Mouse (Mus musculus) bone marrow, adult 2 months (tissue): Measurements from ENCODE around the gene Abhd6.

Experiments used
- CTCF ChIP-seq: fragments of 200-500 bp; IDR thresholded peaks from 2 replicates; pipeline ENCODE4 v1.5.1; 2011; ENCODE audit warnings: low read length, control low read depth; ENCODE audit not compliant: control insufficient read depth, insufficient read depth
- POLR2A ChIP-seq: fragments of 200-500 bp; IDR thresholded peaks from 2 replicates; pipeline ENCODE4 v1.6.1; 2011; ENCODE audit warnings: low read depth, mild to moderate bottlenecking, control low read depth, low read length, borderline replicate concordance; ENCODE audit not compliant: control insufficient read depth

GRCm38 (mm10) chr14:8098687-8098995 is 95.9 kb downstream of the Abhd6 start:
- TF ChIP-seq CTCF (no peak), POLR2A (no peak)
